Comparison of ENCODE assay signal across 22 mouse cellular contexts in the genomic region with DNA sequence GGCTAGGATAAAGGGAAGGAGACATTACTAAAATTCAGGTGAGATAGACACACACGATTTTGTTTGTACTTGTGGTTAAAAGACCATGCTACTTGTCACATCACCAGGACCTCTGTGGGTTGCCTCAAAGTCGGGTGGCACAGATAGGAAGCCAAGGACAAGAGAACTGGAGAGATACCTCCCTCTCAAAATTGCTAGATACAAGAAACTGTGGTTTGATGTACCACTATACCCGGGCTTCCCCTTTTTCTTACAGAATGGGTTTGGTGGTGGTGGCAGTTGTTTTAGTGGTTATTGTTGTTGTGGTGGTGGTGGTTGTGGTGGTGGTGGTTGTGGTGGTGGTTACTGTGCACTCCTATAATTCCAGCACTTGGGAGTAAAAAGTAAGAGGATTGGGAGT. TPM values are rescaled to one million over a fixed set of nuclear protein-coding genes. Genes with fewer than 3 reads are reported as not detected.
DNase-seq lines count a peak whose midpoint lies in the region; ATAC-seq and TF ChIP-seq lines count a peak whose summit lies in the region.
"Had no signal": no experiment of that assay in that cellular context is flagged by ENCODE, and none has a peak within 500 bp of the region (broad histone marks: within the 10 kb centered on the region; RNA-seq: fewer than 3 reads in every experiment).

No protein-coding gene starts in this region.

- H3K27ac ChIP-seq in layer of hippocampus, adult 2 months, result peak overlapping the region; percentile 61; the same call in 1 of the 2 replicates
- no peak overlapping the region for H3K27ac ChIP-seq in MEL (ENCODE audit: control insufficient read depth, low read depth, low read length)
- H3K27ac ChIP-seq in hindbrain, embryonic 16.5 days (ENCODE audit: low read depth, low read length), result no peak overlapping the region
- H3K27ac ChIP-seq: embryonic facial prominence, embryonic 10.5 days; embryonic facial prominence, embryonic 12.5 days; forebrain, embryonic 13.5 days; forebrain, embryonic 15.5 days had no signal

- peaks cover under 1 to 2% of the 10 kb centered on the region in 2 experiments; a peak in 2 of 4 replicates for H3K27me3 ChIP-seq in MEL (ENCODE audit: control insufficient read depth in 1 of 2, insufficient read depth in 2 of 2, low read length in 2 of 2)
- peaks cover 2% of the 10 kb centered on the region for H3K27me3 ChIP-seq in hindbrain, embryonic 16.5 days (replicated peaks; ENCODE audit: control insufficient read depth, insufficient read depth, low read length)

- no peak for DNase-seq in layer of hippocampus, adult 2 months (ENCODE audit: low spot score in 2 of 2)
- no peak for DNase-seq in layer of hippocampus, postnatal 10 days (ENCODE audit: low spot score in 2 of 2)
- peak; percentile 47 for DNase-seq in 416B (ENCODE audit: low read depth)
- peak; percentile 51 for DNase-seq in MEL (ENCODE audit: low read depth, low spot score)
- no peak for DNase-seq in heart, adult 18-20 months
- DNase-seq in B cell, adult 2 months, result no peak
- DNase-seq: adrenal gland, adult 2 months; adrenal gland, postnatal 10 days; adrenal gland, postnatal 25 days; cerebellum, adult 11 months; cerebellum, adult 18-20 months; cerebellum, adult 8-10 months; cerebellum, adult 9-11 months; cerebellum, postnatal 14 days; cerebellum, postnatal 36 days; forebrain, postnatal 0 days had no signal

- ATAC-seq in common myeloid progenitor, adult 5-6 weeks (replicated peaks; ENCODE audit: low read depth, poor library complexity, severe bottlenecking), result peak; percentile 69
- ATAC-seq in hindbrain, embryonic 16.5 days, result no peak
- ATAC-seq: forebrain, embryonic 13.5 days; forebrain, embryonic 15.5 days; forebrain, postnatal 0 days had no signal

- no peak overlapping the region for H3K9ac ChIP-seq in MEL (ENCODE audit: control insufficient read depth, low read depth, low read length, poor library complexity, severe bottlenecking)
- H3K9ac ChIP-seq in hindbrain, embryonic 16.5 days (ENCODE audit: low read depth, low read length), result no peak overlapping the region
- H3K9ac ChIP-seq: embryonic facial prominence, embryonic 12.5 days; forebrain, embryonic 13.5 days; forebrain, embryonic 15.5 days; forebrain, postnatal 0 days had no signal

- no peaks in the 10 kb centered on the region for H3K4me1 ChIP-seq in MEL (ENCODE audit: control insufficient read depth in 1 of 2, insufficient read depth in 2 of 2, low read length in 2 of 2)
- H3K4me1 ChIP-seq in hindbrain, embryonic 16.5 days (ENCODE audit: control insufficient read depth, insufficient read depth, low read depth, low read length), result peaks cover 3% of the 10 kb centered on the region; the same call in 1 of the 2 replicates
- H3K4me1 ChIP-seq: forebrain, embryonic 13.5 days had no signal

- TF ChIP-seq CTCF in layer of hippocampus, adult 2 months (conservative IDR thresholded peaks at IDR 0.05), result no peak
- TF ChIP-seq CTCF in MEL (IDR thresholded peaks at IDR 0.05 in 2 of 3, conservative IDR thresholded peaks at IDR 0.05 in 1 of 3; ENCODE audit: control insufficient read depth in 1 of 3, insufficient read depth in 1 of 3, low read depth in 2 of 3, low read length in 3 of 3, poor library complexity in 1 of 3, severe bottlenecking in 1 of 3), result no peak

- WGBS in hindbrain, embryonic 16.5 days, result 83% methylated on average over 3 of the region's 3 CpGs

- H3K9me3 ChIP-seq in MEL (replicated peaks; ENCODE audit: insufficient read depth, low read length), result no peaks in the 10 kb centered on the region
- no peaks in the 10 kb centered on the region for H3K9me3 ChIP-seq in hindbrain, embryonic 16.5 days (ENCODE audit: control insufficient read depth, low read length)
- H3K9me3 ChIP-seq: embryonic facial prominence, embryonic 10.5 days; embryonic facial prominence, embryonic 12.5 days; forebrain, embryonic 13.5 days; forebrain, embryonic 15.5 days had no signal

- no peaks in the 10 kb centered on the region for H3K36me3 ChIP-seq in MEL (ENCODE audit: control insufficient read depth in 1 of 2, insufficient read depth in 2 of 2, low read length in 2 of 2)
- no peaks in the 10 kb centered on the region for H3K36me3 ChIP-seq in hindbrain, embryonic 16.5 days (ENCODE audit: control insufficient read depth, insufficient read depth, low read length)
- H3K36me3 ChIP-seq: embryonic facial prominence, embryonic 10.5 days; embryonic facial prominence, embryonic 12.5 days; forebrain, embryonic 15.5 days had no signal

- no peak overlapping the region for H3K4me3 ChIP-seq in layer of hippocampus, adult 2 months
- H3K4me3 ChIP-seq in MEL (ENCODE audit: control insufficient read depth in 1 of 2, insufficient read depth in 1 of 2, low read depth in 2 of 2, low read length in 2 of 2), result no peak overlapping the region
- H3K4me3 ChIP-seq in hindbrain, embryonic 16.5 days (ENCODE audit: low read length), result no peak overlapping the region
- H3K4me3 ChIP-seq: embryonic facial prominence, embryonic 10.5 days; embryonic facial prominence, embryonic 12.5 days; forebrain, embryonic 13.5 days; forebrain, embryonic 15.5 days had no signal

- no peak overlapping the region for H3K4me2 ChIP-seq in hindbrain, embryonic 16.5 days (ENCODE audit: low read length)
- H3K4me2 ChIP-seq: embryonic facial prominence, embryonic 12.5 days; forebrain, embryonic 13.5 days; forebrain, embryonic 15.5 days had no signal

- no peak for TF ChIP-seq RAD21 in MEL (IDR thresholded peaks at IDR 0.05; ENCODE audit: low read depth, low read length)

- H3K79me2 ChIP-seq in MEL (ENCODE audit: control insufficient read depth, insufficient read depth, low read length, poor library complexity), result no peaks in the 10 kb centered on the region

- peak; percentile 23 to 49; a peak in 1 of 4 replicates for TF ChIP-seq EP300 in MEL (IDR thresholded peaks at IDR 0.05; ENCODE audit: low read depth in 1 of 2, low read length in 2 of 2)

- TF ChIP-seq POLR2A in MEL (IDR thresholded peaks at IDR 0.05; ENCODE audit: control insufficient read depth in 1 of 2, insufficient read depth in 1 of 2, low read depth in 1 of 2, low read length in 2 of 2, poor library complexity in 1 of 2), result no peak

TF ChIP-seq in MEL, 35 proteins besides CTCF, POLR2A, EP300 and RAD21 (continues in another document):
- TF ChIP-seq CHD2 (IDR thresholded peaks at IDR 0.05; ENCODE audit: low read length), result no peak
- no peak for TF ChIP-seq MAX (IDR thresholded peaks at IDR 0.05; ENCODE audit: low read length)
- no peak for TF ChIP-seq ELF1 (IDR thresholded peaks at IDR 0.05; ENCODE audit: low read depth, low read length)
- TF ChIP-seq NELFE (IDR thresholded peaks at IDR 0.05; ENCODE audit: low read depth, low read length), result no peak
- no peak for TF ChIP-seq BHLHE40 (IDR thresholded peaks at IDR 0.05; ENCODE audit: borderline replicate concordance, low read depth, low read length)
- no peak for TF ChIP-seq MEF2A (IDR thresholded peaks at IDR 0.05; ENCODE audit: extremely low read depth, insufficient replicate concordance, low read depth, low read length, poor library complexity, severe bottlenecking)
- no peak for TF ChIP-seq ZC3H11A (IDR thresholded peaks at IDR 0.05; ENCODE audit: low read depth, low read length)
- no peak for TF ChIP-seq JUND (IDR thresholded peaks at IDR 0.05; ENCODE audit: low read depth, low read length)
- TF ChIP-seq SIN3A (IDR thresholded peaks at IDR 0.05; ENCODE audit: low read length), result no peak
- TF ChIP-seq ETS1 (IDR thresholded peaks at IDR 0.05; ENCODE audit: low read depth, low read length), result 0 out of 2 replicates have a peak, but pooled peaks have one; percentile 9
- no peak for TF ChIP-seq ZKSCAN1 (IDR thresholded peaks at IDR 0.05; ENCODE audit: low read depth, low read length)
- TF ChIP-seq E2F4 (IDR thresholded peaks at IDR 0.05; ENCODE audit: borderline replicate concordance, low read depth, low read length), result no peak
- TF ChIP-seq KAT2A (conservative IDR thresholded peaks at IDR 0.05; ENCODE audit: low read depth, low read length), result no peak
- 0 out of 2 replicates have a peak, but pooled peaks have one; percentile 27 for TF ChIP-seq TCF12 (IDR thresholded peaks at IDR 0.05; ENCODE audit: low read depth, low read length)
- no peak for TF ChIP-seq ZNF384 (IDR thresholded peaks at IDR 0.05; ENCODE audit: low read depth, low read length)
- no peak for TF ChIP-seq GATA1 (IDR thresholded peaks at IDR 0.05; ENCODE audit: low read depth, low read length)
- TF ChIP-seq MAFK (IDR thresholded peaks at IDR 0.05; ENCODE audit: borderline replicate concordance, low read depth, low read length), result no peak
- TF ChIP-seq POLR2AphosphoS2 (IDR thresholded peaks at IDR 0.05; ENCODE audit: low read length), result no peak
- peak; percentile 28; the same call in 1 of the 2 replicates for TF ChIP-seq TAL1 (IDR thresholded peaks at IDR 0.05; ENCODE audit: low read length)
- TF ChIP-seq GABPA (IDR thresholded peaks at IDR 0.05; ENCODE audit: low read depth, low read length), result no peak
- no peak for TF ChIP-seq NRF1 (IDR thresholded peaks at IDR 0.05; ENCODE audit: insufficient read depth, low read depth, low read length, poor library complexity, severe bottlenecking)
- no peak for TF ChIP-seq ZMIZ1 (IDR thresholded peaks at IDR 0.05; ENCODE audit: low read depth, low read length)
- no peak for TF ChIP-seq USF2 (IDR thresholded peaks at IDR 0.05; ENCODE audit: borderline replicate concordance in 1 of 2, insufficient read depth in 1 of 2, low read depth in 1 of 2, low read length in 2 of 2)
- TF ChIP-seq MYC (IDR thresholded peaks at IDR 0.05; ENCODE audit: low read depth, low read length), result no peak

RNA-seq across cellular contexts. Expression of gene Lgr6, which starts 22.8 kb away (rescaled TPM):
- 1 to 10 TPM; 2.4 TPM for total RNA-seq in layer of hippocampus, adult 2 months (2021)
- 1 to 10 TPM; 1.4 to 1.8 TPM for total RNA-seq in layer of hippocampus, postnatal 10 days (2021)
- total RNA-seq in MEL (2012; rRNA removed), result 0.04 and 0.07 TPM in 2 replicates
- under 1 TPM in 1 of 2 experiments, not detected in 1; 0.10 TPM for polyA plus RNA-seq in MEL (2012; ENCODE audit: insufficient read depth in 1 of 2, insufficient read length in 2 of 2, low read depth in 1 of 2, low replicate concordance in 2 of 2, missing spikeins in 1 of 2)
- 0.05 TPM in 1 of 2 replicates, not detected in the other for total RNA-seq in common myeloid progenitor, adult 5-6 weeks (2017)
- polyA plus RNA-seq in hindbrain, embryonic 16.5 days (2015; fragmentation: Nextera tagmentation; extraction: Ambion mirVana), result 1.4 and 1.7 TPM in 2 replicates
- 10 to 100 TPM; 11.5 to 16.9 TPM for total RNA-seq in heart, adult 18-20 months (2021)

RNA-seq across cellular contexts. Expression of gene Ptpn7, which starts 50.2 kb away (rescaled TPM):
- not detected for total RNA-seq in layer of hippocampus, adult 2 months (2021)
- total RNA-seq in layer of hippocampus, postnatal 10 days (2021), result under 1 TPM; 0.11 to 0.14 TPM
- 173 and 202 TPM in 2 replicates for total RNA-seq in MEL (2012; rRNA removed)
- 100 to 1,000 TPM in 1 of 2 experiments, not detected in 1; 215 TPM for polyA plus RNA-seq in MEL (2012; ENCODE audit: insufficient read depth in 1 of 2, insufficient read length in 2 of 2, low read depth in 1 of 2, low replicate concordance in 2 of 2, missing spikeins in 1 of 2)
- total RNA-seq in common myeloid progenitor, adult 5-6 weeks (2017), result 92.4 and 105 TPM in 2 replicates
- polyA plus RNA-seq in hindbrain, embryonic 16.5 days (2015; fragmentation: Nextera tagmentation; extraction: Ambion mirVana), result 0.24 and 0.30 TPM in 2 replicates
- total RNA-seq in heart, adult 18-20 months (2021), result 1 to 10 TPM in 1 of 2 experiments, under 1 TPM in 1; 0.72 to 1.4 TPM

Comparison
In these comparisons a context has a peak if more than half of its experiments do, and no peak if none do; other contexts are left out.
1. DNase-seq: peak in 416B (single experiment) and MEL (single experiment); none in layer of hippocampus, adult 2 months (0 of 2), layer of hippocampus, postnatal 10 days (0 of 2), heart, adult 18-20 months (0 of 2) and B cell, adult 2 months (0 of 2).
2. RNA of gene Ptpn7, which starts 50.2 kb away (total RNA-seq): 173 to 202 TPM in MEL and 92.4 to 105 TPM in common myeloid progenitor, adult 5-6 weeks; 0.72 to 1.4 TPM in heart, adult 18-20 months, 0.11 to 0.14 TPM in layer of hippocampus, postnatal 10 days and not detected in layer of hippocampus, adult 2 months; every median in the first group is over 10 times any median in the second.